Mouse (Mus musculus): ENCODE measurements around the gene Tnni3. TPM values are rescaled to one million over a fixed set of nuclear protein-coding genes. Genes with fewer than 3 reads are reported as not detected.
"Not testable (repeated sequence)": the region's sequence is repeated elsewhere in the genome, so short reads cannot be mapped to it uniquely, and the experiment has no call there.

Gene Tnni3
- 0.81 and 1.7 TPM in 2 replicates for polyA plus RNA-seq (2014; fragmentation: Nextera tagmentation; extraction: Ambion mirVana)

GRCm38 (mm10) chr7:4524212-4524922, at the start of gene Tnni3:
Tnni3 (minus strand) TSS chr7:4524229.
- H3K27me3 ChIP-seq (replicated peaks; ENCODE audit: control insufficient read depth, insufficient read depth, low read length); H3K4me1 ChIP-seq (ENCODE audit: control insufficient read depth, insufficient read depth, low read length); H3K9ac ChIP-seq (ENCODE audit: low read length); H3K4me3 ChIP-seq (ENCODE audit: low read depth, low read length); H3K27ac ChIP-seq (ENCODE audit: low read depth, low read length); H3K9me3 ChIP-seq (replicated peaks; ENCODE audit: control insufficient read depth, low read length); H3K36me3 ChIP-seq (ENCODE audit: control insufficient read depth, insufficient read depth, low read length); H3K4me2 ChIP-seq (ENCODE audit: low read length): not testable (repeated sequence)
- DNase-seq (ENCODE audit: low spot score) (peak; percentile 76), ATAC-seq (peak; percentile 33; the same call in 1 of the 2 replicates)
- 71% methylated on average over 15 of the region's 15 CpGs for WGBS

- not testable (repeated sequence) for H3K4me1 ChIP-seq (ENCODE audit: control insufficient read depth, insufficient read depth, low read length); H3K36me3 ChIP-seq (ENCODE audit: control insufficient read depth, insufficient read depth, low read length); ATAC-seq; H3K4me2 ChIP-seq (ENCODE audit: low read length); H3K27ac ChIP-seq (ENCODE audit: low read depth, low read length); H3K9me3 ChIP-seq (replicated peaks; ENCODE audit: control insufficient read depth, low read length); H3K4me3 ChIP-seq (ENCODE audit: low read depth, low read length); H3K27me3 ChIP-seq (replicated peaks; ENCODE audit: control insufficient read depth, insufficient read depth, low read length); DNase-seq (ENCODE audit: low spot score); H3K9ac ChIP-seq (ENCODE audit: low read length)
- WGBS: 75% methylated on average over 2 of the region's 2 CpGs
Observed at GRCm38 (mm10) chr7:4572361-4572760, 48.3 kb upstream of the Tnni3 start.

GRCm38 (mm10) chr7:4562660-4563059, 38.6 kb upstream of the Tnni3 start:
- ATAC-seq (no peak), DNase-seq (ENCODE audit: low spot score) (no peak)
- 96% methylated on average over 3 of the region's 3 CpGs for WGBS

DNA sequence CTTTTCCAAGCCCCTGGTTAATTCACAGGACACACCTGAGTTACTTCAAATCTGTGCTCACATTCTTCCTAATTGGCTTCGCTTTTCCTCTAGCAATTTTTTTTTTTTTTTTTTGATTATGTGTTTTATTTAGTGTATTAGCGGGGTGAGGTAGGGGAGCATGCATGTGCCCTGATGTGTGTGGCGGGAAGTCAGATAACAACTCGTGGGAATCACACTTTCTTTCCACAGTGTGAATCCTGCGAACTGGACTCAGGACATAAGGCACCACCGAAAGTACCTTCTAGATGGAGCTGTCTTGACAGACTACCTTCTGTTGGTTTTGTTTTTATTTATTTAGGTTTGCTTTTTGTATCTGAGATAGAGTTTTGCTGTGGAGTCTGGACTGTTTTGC, 33.1 kb upstream of the Tnni3 start:
- 67% methylated on average over 6 of the region's 6 CpGs for WGBS
- Histone ChIP-seq H3K4me3 (ENCODE audit: low read depth, low read length) (no peak overlapping the region), H3K9ac (ENCODE audit: low read length) (no peak overlapping the region), H3K4me2 (ENCODE audit: low read length) (peak overlapping the region; percentile 24; the same call in 1 of the 2 replicates), H3K9me3 (replicated peaks; ENCODE audit: control insufficient read depth, low read length) (no peaks in the 10 kb centered on the region), H3K4me1 (ENCODE audit: control insufficient read depth, insufficient read depth, low read length) (no peaks in the 10 kb centered on the region), H3K36me3 (ENCODE audit: control insufficient read depth, insufficient read depth, low read length) (no peaks in the 10 kb centered on the region), H3K27ac (ENCODE audit: low read depth, low read length) (no peak overlapping the region), H3K27me3 (replicated peaks; ENCODE audit: control insufficient read depth, insufficient read depth, low read length) (no peaks in the 10 kb centered on the region)
- ATAC-seq: peak; percentile 49
- DNase-seq (ENCODE audit: low spot score): no peak

More at GRCm38 (mm10) chr7:4562660-4563059, 38.6 kb upstream of the Tnni3 start:
- no peak overlapping the region for H3K4me3 ChIP-seq (ENCODE audit: low read depth, low read length)
- H3K4me2 ChIP-seq (ENCODE audit: low read length): no peak overlapping the region
- H3K9me3 ChIP-seq (replicated peaks; ENCODE audit: control insufficient read depth, low read length): no peaks in the 10 kb centered on the region
- no peak overlapping the region for H3K9ac ChIP-seq (ENCODE audit: low read length)
- H3K4me1 ChIP-seq (ENCODE audit: control insufficient read depth, insufficient read depth, low read length): no peaks in the 10 kb centered on the region
- H3K27me3 ChIP-seq (replicated peaks; ENCODE audit: control insufficient read depth, insufficient read depth, low read length): no peaks in the 10 kb centered on the region
- no peak overlapping the region for H3K27ac ChIP-seq (ENCODE audit: low read depth, low read length)
- H3K36me3 ChIP-seq (ENCODE audit: control insufficient read depth, insufficient read depth, low read length): no peaks in the 10 kb centered on the region

DNA sequence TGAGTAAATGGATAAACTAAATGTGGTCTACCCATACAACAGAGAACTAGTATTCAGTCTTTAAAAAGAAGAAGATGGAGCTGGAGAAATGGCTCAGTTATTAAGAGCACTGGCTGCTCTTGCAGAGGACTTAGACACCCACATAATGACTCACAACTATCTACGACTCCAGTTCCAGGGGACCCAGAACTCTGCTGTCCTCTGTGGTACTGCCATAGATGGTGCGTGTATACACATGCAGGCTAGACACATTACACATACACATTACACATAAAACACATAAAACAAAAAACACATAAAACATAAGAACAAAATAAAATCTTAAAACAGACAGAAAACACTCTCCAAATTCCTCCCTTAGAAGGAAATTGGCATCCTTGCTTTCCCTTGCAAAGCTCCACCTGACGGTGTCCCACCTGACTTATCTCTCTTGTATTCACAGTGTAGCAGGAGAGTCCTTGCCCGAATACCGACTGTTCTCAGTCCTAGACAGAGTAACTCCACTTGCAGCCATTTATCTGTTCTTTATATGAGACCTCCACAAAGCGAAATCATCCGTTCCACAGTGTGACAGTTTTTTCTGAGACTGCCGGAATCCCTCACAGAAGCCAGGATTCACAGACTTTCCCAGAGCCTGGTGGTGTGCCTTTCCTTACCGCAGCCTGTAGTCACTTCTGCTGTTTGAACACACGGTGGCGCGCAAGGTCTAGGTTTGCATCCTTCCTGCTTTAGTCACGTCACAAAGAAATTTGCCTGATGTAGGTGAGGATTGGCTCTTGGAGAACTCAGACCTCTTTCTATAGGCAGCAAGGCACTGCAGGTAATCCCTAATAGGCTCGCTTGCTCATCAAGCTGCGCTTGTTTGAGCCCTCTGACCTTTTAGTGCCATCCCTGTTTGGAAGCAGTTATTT, 32.5 kb upstream of the Tnni3 start:
- Histone ChIP-seq H3K4me1 (ENCODE audit: control insufficient read depth, insufficient read depth, low read length) (no peaks in the 10 kb centered on the region), H3K27me3 (replicated peaks; ENCODE audit: control insufficient read depth, insufficient read depth, low read length) (no peaks in the 10 kb centered on the region), H3K9ac (ENCODE audit: low read length) (no peak overlapping the region), H3K4me2 (ENCODE audit: low read length) (peak overlapping the region; percentile 24; the same call in 1 of the 2 replicates), H3K27ac (ENCODE audit: low read depth, low read length) (no peak overlapping the region), H3K36me3 (ENCODE audit: control insufficient read depth, insufficient read depth, low read length) (no peaks in the 10 kb centered on the region), H3K4me3 (ENCODE audit: low read depth, low read length) (no peak overlapping the region), H3K9me3 (replicated peaks; ENCODE audit: control insufficient read depth, low read length) (no peaks in the 10 kb centered on the region)
- DNase-seq (ENCODE audit: low spot score): peak; percentile 95
- ATAC-seq: peak; percentile 96
- 24% methylated on average over 15 of the region's 15 CpGs for WGBS

- Histone ChIP-seq H3K9ac (ENCODE audit: low read length) (peak within 1 kb of the TSS; percentile 71), H3K36me3 (ENCODE audit: control insufficient read depth, insufficient read depth, low read length) (no peaks in the 10 kb centered on the region; the same call in 1 of the 2 replicates), H3K4me1 (ENCODE audit: control insufficient read depth, insufficient read depth, low read length) (peaks cover 6% of the 10 kb centered on the region), H3K4me2 (ENCODE audit: low read length) (peak within 1 kb of the TSS; percentile 75), H3K27me3 (replicated peaks; ENCODE audit: control insufficient read depth, insufficient read depth, low read length) (no peaks in the 10 kb centered on the region), H3K27ac (ENCODE audit: low read depth, low read length) (peak within 1 kb of the TSS; percentile 76), H3K4me3 (ENCODE audit: low read depth, low read length) (peak within 1 kb of the TSS; percentile 45), H3K9me3 (replicated peaks; ENCODE audit: control insufficient read depth, low read length) (no peaks in the 10 kb centered on the region)
- ATAC-seq (peak; percentile 79), DNase-seq (ENCODE audit: low spot score) (peak; percentile 86)
- 3% methylated on average over 33 of the region's 33 CpGs for WGBS
Observed at GRCm38 (mm10) chr7:4547221-4547641, 23.2 kb upstream of the Tnni3 start, which contains the start of gene Syt5. Syt5 (minus strand) TSS chr7:4547541.

DNA sequence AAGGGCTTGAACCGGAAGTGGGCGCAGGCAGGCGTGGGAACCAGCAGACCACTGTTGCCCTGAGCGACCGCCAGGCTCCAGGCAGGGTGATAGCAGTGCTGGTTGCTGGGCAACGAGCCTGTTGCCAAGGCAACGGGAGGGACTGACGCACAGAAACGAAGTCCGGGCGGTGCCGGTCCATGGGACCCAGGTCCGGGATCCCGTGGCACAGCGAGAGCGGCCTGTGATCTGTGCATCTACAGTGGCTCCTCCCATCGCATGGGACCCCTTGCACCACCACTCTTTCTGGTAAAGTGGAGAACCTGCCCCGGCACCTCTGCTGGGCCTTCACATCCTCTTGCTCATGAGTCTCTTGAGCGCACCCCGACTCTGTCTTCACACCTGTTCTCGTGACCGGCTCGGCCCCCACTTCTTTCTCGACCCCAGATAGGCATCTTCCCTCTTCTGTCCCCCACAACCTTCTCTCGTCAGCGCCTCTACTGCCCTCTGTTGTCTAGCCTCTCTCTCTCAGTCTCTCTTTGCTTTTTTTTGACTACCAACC, 22.6 kb upstream of the Tnni3 start:
- Histone ChIP-seq H3K4me1 (ENCODE audit: control insufficient read depth, insufficient read depth, low read length) (peaks cover 6% of the 10 kb centered on the region), H3K9me3 (replicated peaks; ENCODE audit: control insufficient read depth, low read length) (no peaks in the 10 kb centered on the region), H3K9ac (ENCODE audit: low read length) (peak overlapping the region; percentile 71), H3K4me3 (ENCODE audit: low read depth, low read length) (peak overlapping the region; percentile 45), H3K36me3 (ENCODE audit: control insufficient read depth, insufficient read depth, low read length) (peaks cover 5% of the 10 kb centered on the region; the same call in 1 of the 2 replicates), H3K27me3 (replicated peaks; ENCODE audit: control insufficient read depth, insufficient read depth, low read length) (no peaks in the 10 kb centered on the region), H3K4me2 (ENCODE audit: low read length) (peak overlapping the region; percentile 75), H3K27ac (ENCODE audit: low read depth, low read length) (peak overlapping the region; percentile 76)
- under 1% methylated on average over 26 of the region's 26 CpGs for WGBS
- peak; percentile 91 for ATAC-seq
- peak; percentile 95 for DNase-seq (ENCODE audit: low spot score)

DNA sequence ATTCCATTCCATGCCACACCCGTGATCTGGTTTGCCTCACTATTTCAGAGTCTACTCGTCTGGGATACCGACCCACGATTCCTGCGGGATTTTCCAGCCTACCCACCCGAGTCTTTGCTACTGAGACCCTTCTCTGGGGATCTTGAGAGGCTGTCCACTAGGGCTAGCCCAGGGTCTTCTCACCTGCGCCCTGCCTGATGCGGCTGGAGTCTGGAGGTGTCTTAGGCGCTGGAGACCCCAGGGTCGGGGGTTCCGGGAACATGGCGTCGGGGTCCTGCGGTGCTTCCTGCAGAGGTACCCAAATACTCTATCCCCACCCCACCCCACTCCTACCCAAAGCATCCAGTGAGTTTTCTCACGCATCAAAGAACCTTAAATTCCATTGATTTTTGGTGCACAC, 22.0 kb upstream of the Tnni3 start:
- no peak for DNase-seq (ENCODE audit: low spot score)
- Histone ChIP-seq H3K36me3 (ENCODE audit: control insufficient read depth, insufficient read depth, low read length) (peaks cover 7% of the 10 kb centered on the region), H3K27ac (ENCODE audit: low read depth, low read length) (peak overlapping the region; percentile 36), H3K27me3 (replicated peaks; ENCODE audit: control insufficient read depth, insufficient read depth, low read length) (no peaks in the 10 kb centered on the region), H3K4me1 (ENCODE audit: control insufficient read depth, insufficient read depth, low read length) (peaks cover 6% of the 10 kb centered on the region), H3K9me3 (replicated peaks; ENCODE audit: control insufficient read depth, low read length) (no peaks in the 10 kb centered on the region), H3K4me3 (ENCODE audit: low read depth, low read length) (peak overlapping the region; percentile 45), H3K9ac (ENCODE audit: low read length) (peak overlapping the region; percentile 71), H3K4me2 (ENCODE audit: low read length) (peak overlapping the region; percentile 75)
- peak; percentile 44 for ATAC-seq
- 74% methylated on average over 15 of the region's 15 CpGs for WGBS
